Mouse (Mus musculus) MEL (cell line): ENCODE results near the gene Spns1.
A peak's percentile ranks its signal among the peaks of the same experiment; 100 is the strongest.

ENCODE experiments used
- CTCF ChIP-seq, 3 experiments: IDR thresholded peaks in 2 of 3; conservative IDR thresholded peaks in 1 of 3; 2 replicates each; pipeline ENCODE4 v1.5.1; 2011 to 2012; ENCODE audit warnings: low read length in 3 of 3, low read depth in 2 of 3, mild to moderate bottlenecking in 2 of 3, improper control_type of control experiment in 1 of 3, inconsistent platforms in 1 of 3, mixed read lengths in 1 of 3, moderate library complexity in 1 of 3; ENCODE audit not compliant: control insufficient read depth in 1 of 3, insufficient read depth in 1 of 3, poor library complexity in 1 of 3, severe bottlenecking in 1 of 3
- GATA1 ChIP-seq: IDR thresholded peaks from 2 replicates; pipeline ENCODE4 v1.6.1; 2011; ENCODE audit warnings: low read depth, low read length, improper control_type of control experiment
- JUND ChIP-seq: IDR thresholded peaks from 2 replicates; pipeline ENCODE4 v1.6.1; 2011; ENCODE audit warnings: low read depth, mild to moderate bottlenecking, improper control_type of control experiment, low read length
- RCOR1 ChIP-seq: IDR thresholded peaks from 2 replicates; pipeline ENCODE4 v1.6.1; 2012; ENCODE audit warnings: low read depth, mild to moderate bottlenecking, inconsistent platforms, low read length, improper control_type of control experiment
- ZMIZ1 ChIP-seq: IDR thresholded peaks from 2 replicates; pipeline ENCODE4 v1.6.1; 2012; ENCODE audit warnings: low read depth, mild to moderate bottlenecking, inconsistent platforms, low read length, improper control_type of control experiment, moderate library complexity

DNA sequence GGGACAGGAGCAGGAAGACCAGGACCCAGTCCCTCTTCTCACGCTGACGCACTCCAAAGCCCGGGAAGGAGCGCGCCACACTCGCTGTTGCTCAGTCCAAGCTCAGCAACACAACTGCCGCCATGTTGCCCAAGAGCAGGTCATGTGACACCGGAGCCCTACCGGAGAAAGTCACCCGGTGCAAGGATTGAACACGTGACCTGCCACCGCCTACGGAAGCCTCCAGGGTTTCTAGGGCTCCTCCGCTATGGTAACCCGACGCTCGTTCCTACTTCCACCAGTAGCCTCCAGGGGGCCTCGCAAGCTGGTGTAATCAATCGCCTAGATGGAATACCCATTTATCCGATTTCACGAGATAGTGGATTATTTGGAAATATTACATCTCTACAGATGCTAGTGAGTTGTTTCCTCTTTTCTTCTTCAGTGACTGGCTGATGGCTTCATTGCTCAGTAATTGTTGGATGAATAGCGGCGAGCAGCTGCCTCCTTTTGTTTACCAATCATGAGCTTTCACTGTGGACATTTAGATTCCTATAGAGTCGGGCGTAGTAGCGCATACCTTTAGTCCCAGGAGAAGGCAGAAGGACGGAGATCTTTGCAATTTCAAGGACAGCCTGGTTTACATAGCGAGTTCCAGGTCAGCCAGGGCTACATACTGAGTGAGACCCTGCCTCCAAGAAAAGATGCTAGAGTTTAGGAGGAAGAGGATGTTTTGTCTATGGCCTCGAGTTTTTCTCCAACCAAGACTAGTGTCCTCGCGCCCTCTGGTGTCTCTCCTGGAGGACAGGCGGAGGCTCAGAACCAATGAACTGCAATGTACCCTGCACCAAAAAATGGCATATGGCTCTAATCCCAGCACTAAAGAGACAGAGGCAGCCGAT, at the start of gene Spns1:
- 0 out of 2 replicates have a peak, but pooled peaks have one; percentile 48 for TF ChIP-seq JUND
- TF ChIP-seq ZMIZ1, result peak; percentile 72
- TF ChIP-seq CTCF (IDR thresholded peaks at IDR 0.05 in 2 of 3, conservative IDR thresholded peaks at IDR 0.05 in 1 of 3; ENCODE audit: control insufficient read depth in 1 of 3, insufficient read depth in 1 of 3, low read depth in 2 of 3, low read length in 3 of 3, poor library complexity in 1 of 3, severe bottlenecking in 1 of 3), result peak; percentile 66 to 95 (median 85)
- TF ChIP-seq GATA1, result no peak
- TF ChIP-seq RCOR1, result peak; percentile 17; the same call in 1 of the 2 replicates
